Mouse (Mus musculus) adrenal gland, adult 10 weeks (tissue): ENCODE measurements around the gene Gm12845. TPM values are rescaled to one million over a fixed set of nuclear protein-coding genes. Genes with fewer than 3 reads are reported as not detected.

Source experiments
- polyA plus RNA-seq: library from polyadenylated mRNA; stranded (reverse); fragments of 350-450 nt; fragmentation: Illumina TruSeq; extraction: RNeasy Lipid Tissue Mini Kit (QIAGEN cat#74804); gene quantifications from one replicate; pipeline ENCODE4 v1.2.3, GENCODE M21; 2014; ENCODE audit warnings: low read depth, low replicate concordance

Gene Gm12845
- not detected for polyA plus RNA-seq

DNA sequence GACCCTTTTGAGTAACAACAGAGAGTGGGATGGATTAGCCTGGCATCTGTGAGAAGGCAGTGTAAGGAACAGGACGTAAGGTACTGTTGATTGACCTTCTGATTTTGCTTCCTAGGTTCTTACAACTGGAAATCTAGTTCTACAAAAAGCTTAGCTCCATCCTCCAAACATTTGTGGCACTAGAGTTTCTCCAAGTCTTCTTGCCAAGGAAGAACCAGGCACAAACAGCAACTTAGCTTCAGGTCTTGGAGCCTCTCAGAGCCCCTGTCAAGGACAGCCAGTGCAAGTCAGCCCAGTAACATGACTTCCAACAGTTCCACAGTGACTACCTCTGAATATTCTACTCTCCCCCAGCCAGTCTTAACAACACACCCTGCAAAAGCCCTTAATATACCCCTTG, at the start of gene Gm12845:
Gene Gm12845 (plus strand): TSS at position 301 of the 400 bp plus-strand sequence.

DNA sequence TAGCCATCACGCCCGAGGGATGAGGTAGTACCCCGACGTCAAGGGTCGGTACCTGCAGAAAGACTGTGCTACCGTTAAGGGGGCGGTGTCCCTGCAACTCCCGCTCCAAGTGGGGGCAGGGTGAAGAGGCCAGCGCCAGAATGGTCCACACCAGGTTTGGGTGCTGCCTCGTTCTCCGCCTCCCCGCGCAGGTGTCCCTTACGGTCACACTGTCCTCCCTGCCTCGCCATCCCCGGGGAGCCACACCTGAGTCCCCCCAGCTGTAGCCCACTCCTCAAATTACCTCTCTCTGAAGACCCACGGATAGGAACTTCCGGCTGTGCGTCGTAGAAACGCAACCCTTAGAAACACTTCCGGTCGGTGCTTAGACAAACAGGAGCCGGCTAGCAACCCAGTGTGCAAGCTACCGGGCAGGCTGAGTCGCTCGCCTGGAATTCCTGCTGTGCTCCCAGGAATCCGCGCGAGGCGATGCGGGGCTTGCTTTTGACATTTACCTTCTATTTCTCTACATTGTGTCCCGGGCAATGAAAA, 42.2 kb upstream of the Gm12845 start, which contains the start of gene Dmap1:
Gene Dmap1 (minus strand): TSS at position 343 of the 531 bp plus-strand sequence.

DNA sequence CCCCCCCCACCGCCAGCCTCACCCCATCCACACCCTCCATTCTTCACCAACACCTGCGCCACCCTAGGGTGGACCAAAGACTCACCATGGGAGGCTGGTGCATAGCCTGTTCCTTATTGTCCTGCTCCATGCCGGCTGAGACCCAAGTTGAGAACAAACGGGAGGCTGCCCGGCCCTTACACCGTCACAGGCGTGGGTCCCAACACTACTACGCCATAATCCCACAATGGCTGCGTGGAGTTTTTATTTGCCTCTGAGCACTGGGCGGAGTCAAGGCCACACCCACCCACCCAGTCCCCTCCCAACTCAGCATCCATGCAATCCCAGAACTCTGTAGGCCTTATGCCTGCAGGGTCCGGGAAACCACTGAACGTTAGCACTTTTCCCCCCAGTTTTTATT, 41.2 kb downstream of the Gm12845 start, which contains the start of gene Klf17:
Gene Klf17 (minus strand): TSS at position 233 of the 400 bp plus-strand sequence.

Other genes starting within 250 kb of the Gm12845 start
- gene Rnf220, start 227.4 kb upstream of the Gm12845 start, polyA plus RNA-seq = 21.0 TPM
- gene Eri3, start 174.0 kb upstream of the Gm12845 start, polyA plus RNA-seq = 11.6 TPM
- 0.76 TPM for gene Dmap1, start 42.1 kb upstream of the Gm12845 start, polyA plus RNA-seq
- gene Klf17, start 41.2 kb downstream of the Gm12845 start, polyA plus RNA-seq = not detected
- 3.3 TPM for gene Slc6a9, start 110.1 kb downstream of the Gm12845 start, polyA plus RNA-seq
- gene Ccdc24, start 148.1 kb downstream of the Gm12845 start, polyA plus RNA-seq = not detected
- not detected for gene B4galt2, start 159.1 kb downstream of the Gm12845 start, polyA plus RNA-seq
- 78.1 TPM for gene Atp6v0b, start 162.9 kb downstream of the Gm12845 start, polyA plus RNA-seq
- 4.6 TPM for gene Dph2, start 167.6 kb downstream of the Gm12845 start, polyA plus RNA-seq
- 1.0 TPM for gene Ipo13, start 190.6 kb downstream of the Gm12845 start, polyA plus RNA-seq
- gene Artn, start 205.4 kb downstream of the Gm12845 start, polyA plus RNA-seq = not detected